Mouse (Mus musculus): ENCODE measurements at regions not wholly inside any gene's neighbourhood (a gene's known extent, or its start where the extent isn't known, plus 50 kb on each side); places are given as distances from the start of the nearest gene placed in this dataset.

DNA sequence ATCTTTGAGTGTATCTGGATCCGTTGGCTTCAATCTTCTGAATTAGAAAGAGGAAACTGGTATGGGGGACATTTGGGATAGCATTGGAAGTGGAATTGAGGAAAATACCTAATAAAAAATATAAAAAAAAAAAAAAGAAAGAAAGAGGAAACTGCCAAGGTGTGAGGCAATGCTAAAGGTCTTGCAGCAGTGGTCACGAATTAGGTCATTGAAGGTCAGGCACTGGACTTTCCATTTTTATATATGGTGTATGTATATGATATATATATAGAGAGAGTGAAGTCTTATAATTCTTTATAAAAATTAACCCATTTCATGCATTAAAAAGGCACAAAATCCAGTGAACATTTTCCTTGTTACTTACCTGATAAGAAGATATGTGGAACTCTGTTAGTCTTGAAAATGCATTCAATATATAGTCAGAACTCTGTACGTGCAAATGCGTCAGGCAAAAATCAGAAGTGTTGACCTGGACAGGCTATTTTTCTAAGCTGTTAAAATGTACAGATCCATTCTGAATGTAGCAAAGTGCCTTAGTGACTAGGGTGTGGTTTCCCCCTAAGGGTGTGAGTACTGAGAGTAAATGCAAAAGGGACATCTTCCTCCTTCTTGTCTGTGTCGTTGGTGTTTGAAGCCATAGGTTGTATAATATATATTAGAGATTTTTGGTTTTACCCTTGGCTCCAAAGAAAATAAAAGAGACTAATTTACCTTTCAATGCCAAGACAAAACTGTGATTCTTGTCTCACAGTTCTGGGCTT is 181.0 kb downstream of the Ube2e3 start:
- Histone ChIP-seq H3K27me3 (ENCODE audit: control insufficient read depth, insufficient read depth, low read length, poor library complexity, severe bottlenecking) (no peaks in the 10 kb centered on the region), H3K36me3 (ENCODE audit: control insufficient read depth, insufficient read depth, low read length, poor library complexity, severe bottlenecking) (no peaks in the 10 kb centered on the region; the same call in 1 of the 2 replicates)
- no peak for DNase-seq (ENCODE audit: low read depth, low spot score)

DNA sequence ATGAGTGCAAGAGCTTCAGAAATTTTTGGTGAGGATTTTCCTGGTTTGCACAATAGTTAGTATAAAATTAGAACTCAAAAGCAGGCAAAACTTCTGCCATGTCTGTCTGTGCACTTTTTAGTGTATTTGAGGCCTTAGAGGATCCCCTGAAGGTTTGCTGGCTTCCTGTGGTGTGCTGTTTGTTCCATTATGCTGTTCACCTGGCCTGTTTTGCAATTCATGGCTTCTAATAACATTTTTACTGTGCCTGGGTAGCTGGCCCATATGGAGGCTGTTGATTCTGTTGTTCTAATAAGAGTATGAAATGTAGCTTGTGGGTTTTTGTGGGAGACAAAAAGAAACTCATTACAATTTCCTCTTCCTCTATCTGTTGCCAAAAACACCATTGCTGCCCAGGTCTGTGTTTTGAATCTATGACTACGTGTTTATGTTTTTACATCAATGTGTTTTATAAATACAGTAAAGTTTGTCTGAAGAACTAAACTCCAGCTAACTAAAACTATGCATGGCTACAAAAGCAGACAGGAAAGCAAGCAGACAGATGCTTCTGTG is 182.6 kb downstream of the Ube2e3 start:
- Histone ChIP-seq H3K36me3 (ENCODE audit: control insufficient read depth, insufficient read depth, low read length, poor library complexity, severe bottlenecking) (no peaks in the 10 kb centered on the region; the same call in 1 of the 2 replicates), H3K27me3 (ENCODE audit: control insufficient read depth, insufficient read depth, low read length, poor library complexity, severe bottlenecking) (no peaks in the 10 kb centered on the region)

DNA sequence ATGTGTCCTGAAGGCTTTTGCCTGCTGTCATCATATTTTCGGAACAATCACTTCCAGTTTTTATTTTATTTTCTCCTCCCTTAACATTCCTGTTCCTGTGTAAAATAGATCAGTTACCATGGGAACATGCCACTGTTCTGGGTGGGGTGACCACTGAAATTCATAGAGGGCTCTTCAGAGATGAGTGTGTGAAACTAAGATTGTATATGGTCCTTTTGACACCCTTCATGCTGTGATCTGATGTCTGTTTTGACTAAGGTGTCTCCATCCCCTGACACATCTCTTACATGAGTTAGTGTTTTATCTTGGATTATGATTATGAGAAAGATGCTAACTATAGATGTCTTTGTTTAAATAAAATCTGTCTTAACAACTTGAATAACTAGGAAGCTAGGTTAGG is 184.3 kb downstream of the Ube2e3 start:
- H3K27me3 ChIP-seq (ENCODE audit: control insufficient read depth, insufficient read depth, low read length, poor library complexity, severe bottlenecking): no peaks in the 10 kb centered on the region
- no peaks in the 10 kb centered on the region; the same call in 1 of the 2 replicates for H3K36me3 ChIP-seq (ENCODE audit: control insufficient read depth, insufficient read depth, low read length, poor library complexity, severe bottlenecking)
- no peak for DNase-seq (ENCODE audit: low read depth, low spot score)

More for the DNA sequence above, 182.6 kb downstream of the Ube2e3 start:
- peak; percentile 45 for DNase-seq (ENCODE audit: low read depth, low spot score)

- peak; percentile 72 for DNase-seq (ENCODE audit: low read depth, low spot score)
- Histone ChIP-seq H3K36me3 (ENCODE audit: control insufficient read depth, insufficient read depth, low read length, poor library complexity, severe bottlenecking) (no peaks in the 10 kb centered on the region), H3K27me3 (ENCODE audit: control insufficient read depth, insufficient read depth, low read length, poor library complexity, severe bottlenecking) (no peaks in the 10 kb centered on the region)
Measured at GRCm38 (mm10) chr2:79056138-79056537, 188.2 kb downstream of the Ube2e3 start.

DNA sequence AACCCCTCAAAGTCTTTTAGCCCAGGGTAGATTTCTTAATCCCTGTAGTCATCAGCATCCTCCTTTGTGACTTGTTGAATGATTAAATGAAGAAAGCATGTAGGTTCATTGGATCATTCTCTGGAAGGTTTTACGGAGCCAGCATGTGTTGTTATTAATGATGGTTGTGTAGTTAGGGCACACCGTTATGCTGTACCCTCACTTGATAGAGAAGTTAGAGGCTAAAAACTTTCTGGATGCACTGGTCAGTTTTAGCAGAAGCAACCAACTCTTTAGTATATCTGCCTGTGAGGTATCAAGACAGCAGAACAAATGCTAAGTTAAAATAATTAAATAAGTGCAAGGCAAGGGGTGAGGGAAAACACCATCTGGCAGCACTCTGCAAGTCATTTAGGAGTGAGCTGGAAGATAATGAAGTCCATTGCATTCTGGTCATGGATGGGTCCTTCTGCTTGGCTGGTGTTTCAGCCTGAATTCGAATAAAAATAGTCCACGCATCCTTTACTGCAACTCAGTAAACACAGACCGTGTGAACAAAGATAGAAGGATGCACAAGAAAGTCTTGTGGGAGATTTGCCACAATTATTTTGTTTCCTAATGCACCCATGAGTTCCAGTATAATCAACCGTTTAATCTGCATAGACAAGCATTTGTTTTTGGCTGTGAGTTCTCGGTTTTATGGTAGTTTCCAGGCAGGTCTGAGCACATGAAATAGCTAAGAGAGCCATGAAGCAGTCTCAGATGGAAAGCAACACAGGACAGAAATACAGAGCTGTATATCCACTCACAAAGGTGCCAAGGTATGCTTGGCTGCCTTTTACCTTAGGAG is 191.4 kb downstream of the Ube2e3 start:
- Histone ChIP-seq H3K27me3 (ENCODE audit: control insufficient read depth, insufficient read depth, low read length, poor library complexity, severe bottlenecking) (no peaks in the 10 kb centered on the region), H3K36me3 (ENCODE audit: control insufficient read depth, insufficient read depth, low read length, poor library complexity, severe bottlenecking) (no peaks in the 10 kb centered on the region)
- DNase-seq (ENCODE audit: low read depth, low spot score): no peak

GRCm38 (mm10) chr2:79059944-79060238 is 192.0 kb downstream of the Ube2e3 start:
- DNase-seq (ENCODE audit: low read depth, low spot score): peak; percentile 29
- H3K27me3 ChIP-seq (ENCODE audit: control insufficient read depth, insufficient read depth, low read length, poor library complexity, severe bottlenecking): no peaks in the 10 kb centered on the region
- no peaks in the 10 kb centered on the region for H3K36me3 ChIP-seq (ENCODE audit: control insufficient read depth, insufficient read depth, low read length, poor library complexity, severe bottlenecking)

GRCm38 (mm10) chr2:79060320-79060719 is 192.4 kb downstream of the Ube2e3 start:
- H3K36me3 ChIP-seq (ENCODE audit: control insufficient read depth, insufficient read depth, low read length, poor library complexity, severe bottlenecking): no peaks in the 10 kb centered on the region
- no peaks in the 10 kb centered on the region for H3K27me3 ChIP-seq (ENCODE audit: control insufficient read depth, insufficient read depth, low read length, poor library complexity, severe bottlenecking)
- DNase-seq (ENCODE audit: low read depth, low spot score): peak; percentile 88

GRCm38 (mm10) chr2:79061645-79062044 is 193.6 kb upstream of the Itga4 start:
- Histone ChIP-seq H3K36me3 (ENCODE audit: control insufficient read depth, insufficient read depth, low read length, poor library complexity, severe bottlenecking) (no peaks in the 10 kb centered on the region), H3K27me3 (ENCODE audit: control insufficient read depth, insufficient read depth, low read length, poor library complexity, severe bottlenecking) (no peaks in the 10 kb centered on the region)
- no peak for DNase-seq (ENCODE audit: low read depth, low spot score)

DNA sequence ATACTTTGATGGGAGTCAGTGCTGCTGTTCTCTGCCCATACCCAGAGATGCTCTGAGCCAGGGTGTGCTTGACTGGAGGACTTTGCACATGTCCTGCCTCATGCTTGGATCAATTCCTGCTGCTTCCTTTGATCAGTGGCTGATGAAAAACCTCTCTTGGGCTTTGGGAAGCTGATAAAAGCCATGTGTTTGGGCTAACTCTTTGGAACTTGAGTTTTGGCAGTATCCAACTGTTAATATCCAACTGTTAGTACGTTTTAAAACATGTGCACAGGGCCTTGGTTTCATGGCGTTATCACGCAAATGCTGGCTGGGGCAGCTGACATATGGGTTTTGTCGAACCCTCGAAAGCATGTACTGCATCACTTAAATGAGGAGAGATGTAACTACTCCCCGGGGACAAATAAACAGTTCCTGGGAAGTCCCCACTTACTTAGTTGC is 193.0 kb upstream of the Itga4 start:
- peak; percentile 52 for DNase-seq (ENCODE audit: low read depth, low spot score)
- no peaks in the 10 kb centered on the region for H3K36me3 ChIP-seq (ENCODE audit: control insufficient read depth, insufficient read depth, low read length, poor library complexity, severe bottlenecking)
- H3K27me3 ChIP-seq (ENCODE audit: control insufficient read depth, insufficient read depth, low read length, poor library complexity, severe bottlenecking): no peaks in the 10 kb centered on the region

DNA sequence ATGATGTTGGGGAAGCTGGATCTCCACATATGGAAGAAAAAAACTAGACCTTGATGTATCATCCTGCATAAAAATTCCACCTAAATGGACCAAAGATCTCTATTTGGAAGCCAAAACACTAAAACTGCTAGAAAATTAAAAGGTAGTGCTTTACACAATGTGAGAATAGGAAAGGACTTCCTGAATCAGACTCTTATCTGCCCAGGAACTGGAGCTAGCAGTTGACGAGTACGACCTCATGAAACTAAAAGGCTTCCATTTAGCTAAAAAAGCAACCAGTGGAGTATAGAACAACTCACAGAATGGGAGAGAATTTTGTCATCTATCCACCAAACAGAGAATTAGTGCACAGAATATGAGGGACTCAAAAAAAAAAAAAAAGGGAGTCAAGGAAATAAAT is 191.6 kb upstream of the Itga4 start:
- no peaks in the 10 kb centered on the region for H3K36me3 ChIP-seq (ENCODE audit: control insufficient read depth, insufficient read depth, low read length, poor library complexity, severe bottlenecking)
- H3K27me3 ChIP-seq (ENCODE audit: control insufficient read depth, insufficient read depth, low read length, poor library complexity, severe bottlenecking): no peaks in the 10 kb centered on the region
- no peak for DNase-seq (ENCODE audit: low read depth, low spot score)

- Histone ChIP-seq H3K36me3 (ENCODE audit: control insufficient read depth, insufficient read depth, low read length, poor library complexity, severe bottlenecking) (no peaks in the 10 kb centered on the region), H3K27me3 (ENCODE audit: control insufficient read depth, insufficient read depth, low read length, poor library complexity, severe bottlenecking) (no peaks in the 10 kb centered on the region)
- DNase-seq (ENCODE audit: low read depth, low spot score): peak; percentile 72
Measured at GRCm38 (mm10) chr2:79065321-79065720, 189.9 kb upstream of the Itga4 start.

DNA sequence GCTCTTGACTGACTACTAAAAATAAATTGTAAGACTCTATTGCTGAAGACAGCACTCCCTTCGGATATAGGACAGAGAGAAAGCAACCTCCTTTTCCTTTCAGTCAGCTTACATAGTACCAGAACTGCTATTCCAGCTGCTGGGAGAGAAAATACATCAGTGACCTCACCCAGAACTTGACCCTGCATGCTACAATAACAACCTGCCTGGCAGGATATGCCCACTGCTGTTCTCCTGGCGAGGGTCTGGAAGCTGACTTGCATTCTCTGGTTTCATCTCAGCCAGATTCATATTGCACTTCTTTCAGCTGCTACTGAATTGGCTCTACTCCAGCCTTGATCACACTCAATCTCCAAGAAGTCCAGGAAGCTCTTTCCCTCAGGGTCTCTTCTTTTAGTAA is 179.1 kb upstream of the Itga4 start:
- DNase-seq (ENCODE audit: low read depth, low spot score): no peak
- 0 out of 2 replicates have a peak, but pooled peaks cover 2% of the 10 kb centered on the region for H3K36me3 ChIP-seq (ENCODE audit: control insufficient read depth, insufficient read depth, low read length, poor library complexity, severe bottlenecking)
- no peaks in the 10 kb centered on the region for H3K27me3 ChIP-seq (ENCODE audit: control insufficient read depth, insufficient read depth, low read length, poor library complexity, severe bottlenecking)

DNA sequence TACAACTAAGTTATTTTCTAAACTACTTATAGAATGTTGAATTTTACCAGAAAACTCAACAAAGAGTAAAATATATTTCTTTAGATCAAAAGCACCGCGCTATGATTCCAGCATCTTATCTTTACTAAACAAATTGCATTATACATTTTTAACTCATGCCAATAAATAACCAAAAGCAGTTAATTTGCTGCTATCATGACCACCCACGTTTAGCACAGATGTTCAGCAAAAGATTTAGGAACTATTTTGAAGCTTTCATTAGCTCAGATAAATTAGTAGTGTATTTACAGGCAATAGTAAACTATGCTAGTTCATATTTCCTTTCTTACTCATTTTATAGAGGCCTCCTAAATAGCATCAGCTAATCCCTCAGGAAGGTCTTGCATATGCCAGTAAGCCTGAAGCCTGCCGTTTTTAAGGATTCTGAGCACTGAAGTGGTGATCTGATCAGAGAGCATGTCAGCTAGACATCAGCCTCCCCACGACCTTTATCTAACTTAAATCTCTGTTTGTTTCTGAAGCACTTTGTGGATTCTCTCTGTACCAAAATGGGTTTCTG is 176.3 kb upstream of the Itga4 start:
- Histone ChIP-seq H3K27me3 (ENCODE audit: control insufficient read depth, insufficient read depth, low read length, poor library complexity, severe bottlenecking) (no peaks in the 10 kb centered on the region), H3K36me3 (ENCODE audit: control insufficient read depth, insufficient read depth, low read length, poor library complexity, severe bottlenecking) (0 out of 2 replicates have a peak, but pooled peaks cover 2% of the 10 kb centered on the region)
- no peak for DNase-seq (ENCODE audit: low read depth, low spot score)

DNA sequence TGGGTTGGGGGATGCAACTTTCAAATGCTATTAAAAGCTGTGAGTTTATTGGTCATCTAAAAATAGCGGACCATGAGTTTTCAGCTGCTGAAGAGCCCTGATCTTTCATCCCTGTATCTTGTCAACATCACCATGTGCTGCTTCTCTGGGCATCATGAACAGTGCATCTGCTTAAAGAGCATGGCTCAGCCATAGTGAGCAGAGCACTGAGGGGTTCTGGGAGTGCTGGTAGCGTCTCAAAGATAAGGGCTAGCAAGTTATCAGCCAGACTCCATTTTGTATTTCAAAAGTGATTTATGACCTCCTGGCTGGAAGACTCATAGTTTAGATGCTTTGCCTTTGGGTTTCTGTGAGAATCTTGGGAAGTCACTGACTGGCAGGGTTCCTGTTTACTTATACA is 173.5 kb upstream of the Itga4 start:
- no peak for DNase-seq (ENCODE audit: low read depth, low spot score)
- Histone ChIP-seq H3K36me3 (ENCODE audit: control insufficient read depth, insufficient read depth, low read length, poor library complexity, severe bottlenecking) (no peaks in the 10 kb centered on the region), H3K27me3 (ENCODE audit: control insufficient read depth, insufficient read depth, low read length, poor library complexity, severe bottlenecking) (no peaks in the 10 kb centered on the region)

GRCm38 (mm10) chr2:79086280-79086679 is 168.9 kb upstream of the Itga4 start:
- H3K36me3 ChIP-seq (ENCODE audit: control insufficient read depth, insufficient read depth, low read length, poor library complexity, severe bottlenecking): no peaks in the 10 kb centered on the region
- H3K27me3 ChIP-seq (ENCODE audit: control insufficient read depth, insufficient read depth, low read length, poor library complexity, severe bottlenecking): no peaks in the 10 kb centered on the region
- no peak for DNase-seq (ENCODE audit: low read depth, low spot score)
